Mouse (Mus musculus) B cell, adult 62 days (primary cell): ENCODE measurements around the gene Olfr1209. TPM values are rescaled to one million over a fixed set of nuclear protein-coding genes. Genes with fewer than 3 reads are reported as not detected.

ENCODE experiments used
- total RNA-seq: library from RNA; stranded (reverse); gene quantifications from 4 replicates; pipeline ENCODE4 v1.2.4, GENCODE M21; 2023

Olfr1209 gene
- not detected in 4 replicates for total RNA-seq

DNA sequence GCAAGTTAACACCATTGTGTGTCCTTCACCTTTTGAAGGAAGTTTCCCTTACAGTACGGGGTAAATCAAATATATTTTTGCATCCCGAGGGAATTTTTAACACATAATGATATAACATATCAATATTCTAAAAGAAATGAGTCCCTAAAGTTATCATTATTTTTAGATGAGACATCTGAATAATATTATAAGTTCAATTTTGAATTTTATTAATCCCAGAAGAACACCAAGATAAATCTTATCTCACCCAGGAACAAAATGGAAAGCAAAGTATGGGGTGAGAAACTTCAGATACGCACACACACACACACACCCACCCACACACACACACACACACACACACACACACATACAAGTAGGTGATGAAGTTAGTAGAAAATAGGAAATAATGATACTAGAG lies at the start of gene Olfr1209:
TSS of gene Olfr1209 (minus strand) at position 101 of the 400 bp plus-strand sequence.

DNA sequence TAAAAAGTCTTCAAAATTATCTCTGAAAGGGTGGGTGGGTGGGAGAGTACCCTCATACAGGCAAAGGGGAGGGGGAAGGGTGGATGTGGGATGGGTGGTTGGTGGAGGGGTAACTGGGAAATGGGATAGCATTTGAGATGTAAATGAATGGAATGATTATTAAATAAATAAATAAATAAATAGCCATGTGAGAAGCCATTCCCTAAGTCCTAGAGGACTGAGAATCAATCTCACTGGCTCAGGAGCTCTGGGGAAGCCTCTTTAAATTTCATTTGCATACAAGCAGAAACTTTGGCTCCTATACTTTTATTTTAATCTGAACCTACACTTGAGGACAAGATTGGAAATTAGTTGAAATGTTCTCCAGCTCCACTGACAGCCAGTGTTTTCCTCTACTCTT lies 38.7 kb upstream of the Olfr1209 start, which contains the start of gene Olfr1212:
TSS of gene Olfr1212 (plus strand) at position 301 of the 400 bp plus-strand sequence.

DNA sequence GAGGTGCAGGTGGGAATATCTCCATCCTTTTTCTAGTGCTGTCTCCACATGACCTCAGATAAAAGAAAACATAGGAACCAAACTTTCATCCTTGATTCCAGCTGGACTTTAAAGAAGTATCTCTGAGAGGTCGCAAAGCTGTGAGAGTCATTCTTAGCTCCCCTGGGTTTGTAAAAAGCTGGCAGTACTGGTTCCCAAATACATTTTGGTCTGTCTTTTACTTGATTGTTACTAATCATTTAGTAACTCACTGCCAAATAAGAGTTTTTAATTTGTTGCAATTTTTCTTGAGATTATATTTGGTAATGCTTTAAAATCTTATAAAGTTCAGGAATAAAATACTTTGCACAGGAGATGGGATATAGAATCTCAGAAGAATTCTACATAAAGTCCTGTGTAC lies 23.1 kb upstream of the Olfr1209 start, which contains the start of gene Olfr1211:
TSS of gene Olfr1211 (minus strand) at position 101 of the 400 bp plus-strand sequence.

DNA sequence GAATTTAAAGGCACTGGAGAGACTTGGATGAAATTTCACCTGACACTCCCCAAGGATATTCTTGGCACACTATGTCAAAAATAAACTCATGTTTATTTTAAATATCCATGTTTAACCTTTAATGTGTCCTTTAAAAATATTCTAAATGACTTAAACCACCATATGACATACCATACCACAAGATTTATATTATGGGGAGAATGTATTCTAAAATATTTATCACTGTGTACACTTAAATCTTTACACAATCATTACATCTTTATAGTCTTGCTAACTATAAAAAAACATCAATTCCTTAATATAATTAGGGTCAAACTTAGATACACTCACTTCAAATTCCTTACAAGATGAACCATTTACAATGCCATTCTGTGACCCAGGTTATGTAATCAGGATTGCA lies 12.7 kb downstream of the Olfr1209 start, which contains the start of gene Olfr1208:
TSS of gene Olfr1208 (minus strand) at position 101 of the 400 bp plus-strand sequence.

DNA sequence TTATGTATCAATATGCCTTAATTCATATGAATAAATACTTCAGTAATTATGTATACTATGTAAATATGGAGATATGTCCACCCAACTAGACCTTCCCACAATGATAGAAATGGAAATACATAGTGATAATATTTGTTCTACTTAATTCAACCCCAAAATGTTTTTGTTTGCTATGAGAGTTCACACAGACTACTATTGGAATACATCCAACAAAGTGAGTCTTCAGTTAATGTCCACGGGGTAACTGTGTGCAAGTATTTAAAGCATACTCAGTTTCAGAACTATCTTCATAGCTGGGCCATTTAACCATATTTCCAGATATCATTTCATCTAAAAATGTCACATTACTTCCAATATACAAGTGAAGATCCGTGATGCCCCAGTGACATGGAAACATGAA lies 52.0 kb downstream of the Olfr1209 start, which contains the start of gene Olfr1206:
TSS of gene Olfr1206 (plus strand) at position 301 of the 400 bp plus-strand sequence.

Other genes starting within 250 kb of the Olfr1209 start
- gene Olfr1193, start 239.5 kb downstream of the Olfr1209 start, total RNA-seq: not detected in 4 replicates
- not detected in 4 replicates for gene Olfr1195, start 226.0 kb downstream of the Olfr1209 start, total RNA-seq
- not detected in 4 replicates for gene Olfr1196, start 210.6 kb downstream of the Olfr1209 start, total RNA-seq
- gene Olfr1197, start 182.8 kb downstream of the Olfr1209 start, total RNA-seq: not detected in 4 replicates
- not detected in 4 replicates for gene Olfr1198, start 163.8 kb downstream of the Olfr1209 start, total RNA-seq
- not detected in 4 replicates for gene Olfr1199, start 154.7 kb downstream of the Olfr1209 start, total RNA-seq
- gene Olfr1200, start 144.7 kb downstream of the Olfr1209 start, total RNA-seq: not detected in 4 replicates
- not detected in 4 replicates for gene Olfr1201, start 122.1 kb downstream of the Olfr1209 start, total RNA-seq
- gene Olfr1202, start 100.7 kb downstream of the Olfr1209 start, total RNA-seq: not detected in 4 replicates
- gene Olfr1205, start 85.4 kb downstream of the Olfr1209 start, total RNA-seq: not detected in 4 replicates
- gene Olfr1204, start 65.9 kb downstream of the Olfr1209 start, total RNA-seq: not detected in 4 replicates
- gene Olfr1206, start 51.9 kb downstream of the Olfr1209 start, total RNA-seq: not detected in 4 replicates
- not detected in 4 replicates for gene Olfr1208, start 12.8 kb downstream of the Olfr1209 start, total RNA-seq
- gene Olfr1211, start 23.0 kb upstream of the Olfr1209 start, total RNA-seq: not detected in 4 replicates
- not detected in 4 replicates for gene Olfr1212, start 38.8 kb upstream of the Olfr1209 start, total RNA-seq
- not detected in 4 replicates for gene Gm13762, start 65.1 kb upstream of the Olfr1209 start, total RNA-seq
- not detected in 4 replicates for gene Olfr1214, start 77.5 kb upstream of the Olfr1209 start, total RNA-seq
- not detected in 4 replicates for gene Olfr1215, start 91.8 kb upstream of the Olfr1209 start, total RNA-seq
- not detected in 4 replicates for gene Olfr1216, start 103.2 kb upstream of the Olfr1209 start, total RNA-seq
- not detected in 4 replicates for gene Olfr1217, start 116.9 kb upstream of the Olfr1209 start, total RNA-seq
- gene Olfr1218, start 146.0 kb upstream of the Olfr1209 start, total RNA-seq: not detected in 4 replicates
- not detected in 4 replicates for gene Olfr1219, start 168.4 kb upstream of the Olfr1209 start, total RNA-seq
- not detected in 4 replicates for gene Olfr1220, start 191.7 kb upstream of the Olfr1209 start, total RNA-seq
- gene Olfr1221, start 202.1 kb upstream of the Olfr1209 start, total RNA-seq: not detected in 4 replicates
- not detected in 4 replicates for gene Olfr1222, start 217.9 kb upstream of the Olfr1209 start, total RNA-seq
- gene Olfr1223, start 236.4 kb upstream of the Olfr1209 start, total RNA-seq: not detected in 4 replicates
- gene Olfr1224-ps1, start 248.9 kb upstream of the Olfr1209 start, total RNA-seq: not detected in 4 replicates